Mouse (Mus musculus) megakaryocyte, embryonic 14.5 days (primary cell): ENCODE measurements at regions not wholly inside any gene's neighbourhood (a gene's known extent, or its start where the extent isn't known, plus 50 kb on each side); places are given as distances from the start of the nearest gene placed in this dataset.

Experiments used
- FLI1 ChIP-seq: IDR thresholded peaks from 2 replicates; pipeline ENCODE4 v1.6.1; 2012; ENCODE audit warnings: low read length, inconsistent platforms, mixed read lengths
- GATA1 ChIP-seq: IDR thresholded peaks from 3 replicates; pipeline ENCODE4 v1.6.1; 2012; ENCODE audit warnings: mixed read lengths, low read length, inconsistent platforms, borderline replicate concordance

GRCm38 (mm10) chr2:161454466-161454865 is 345.6 kb upstream of the Chd6 start:
- TF ChIP-seq GATA1 (no peak), FLI1 (no peak)
